Mouse (Mus musculus) liver, embryonic 11.5 days (tissue): ENCODE data around the gene Ano9. TPM values are rescaled to one million over a fixed set of nuclear protein-coding genes. Genes with fewer than 3 reads are reported as not detected.

Experiments used
- ATAC-seq: fragments of 200-750 bp; cut with Nextera tagmentation; replicated peaks from 2 replicates; pipeline ENCODE4 v1.8.0; 2017; ENCODE audit warnings: moderate number of reproducible peaks, mild to moderate bottlenecking, moderate TSS enrichment, moderate library complexity; ENCODE audit not compliant: low FRiP score
- DNase-seq: peaks from one replicate; pipeline ENCODE4 v3.0.0-alpha.2; 2017; ENCODE audit warnings: low spot score
- H3K27ac ChIP-seq: fragments of 300-500 bp; sonication (generic); 2 replicates; pipeline ENCODE4 v1.5.1; 2014; ENCODE audit warnings: mild to moderate bottlenecking, low read depth, low read length, control low read depth
- H3K27me3 ChIP-seq: fragments of 300-500 bp; sonication (generic); replicated peaks from 2 replicates; pipeline ENCODE4 v1.6.1; 2014; ENCODE audit warnings: low read length, mixed read lengths; ENCODE audit not compliant: control insufficient read depth, insufficient read depth
- H3K36me3 ChIP-seq: fragments of 300-500 bp; sonication (generic); 2 replicates; pipeline ENCODE4 v1.6.1; 2014; ENCODE audit warnings: mild to moderate bottlenecking, low read length, moderate library complexity, mixed read lengths; ENCODE audit not compliant: control insufficient read depth, insufficient read depth
- H3K4me1 ChIP-seq: fragments of 300-500 bp; sonication (generic); replicated peaks from 2 replicates; pipeline ENCODE4 v1.6.1; 2014; ENCODE audit warnings: low read length, mixed read lengths; ENCODE audit not compliant: control insufficient read depth, insufficient read depth
- H3K4me2 ChIP-seq: fragments of 300-500 bp; sonication (generic); 2 replicates; pipeline ENCODE4 v1.6.1; 2014; ENCODE audit warnings: mild to moderate bottlenecking, control low read depth, moderate library complexity
- H3K4me3 ChIP-seq: fragments of 300-500 bp; sonication (generic); 2 replicates; pipeline ENCODE4 v1.5.1; 2014; ENCODE audit warnings: low read depth, low read length, control low read depth
- H3K9ac ChIP-seq: fragments of 300-500 bp; sonication (generic); 2 replicates; pipeline ENCODE4 v1.6.1; 2014; ENCODE audit warnings: low read depth, low read length, control low read depth
- H3K9me3 ChIP-seq: fragments of 300-500 bp; sonication (generic); 2 replicates; pipeline ENCODE4 v1.6.1; 2016; ENCODE audit warnings: low read length, inconsistent platforms, mixed read lengths; ENCODE audit not compliant: control insufficient read depth
- WGBS: fragments of 180-500 bp; shearing (Covaris S2); extraction: QIAGEN DNeasy Blood & Tissue Kit; methylation state at CpG from one replicate; pipeline ENCODE4 v1.1.7; 2014; 5-methylcytosine and 5-hydroxymethylcytosine counted together
- polyA plus RNA-seq: library from polyadenylated mRNA; unstranded; fragments of >200 nt; fragmentation: Nextera tagmentation; extraction: Ambion mirVana; gene quantifications from 2 replicates; pipeline ENCODE4 v1.2.1, GENCODE M21; 2014

Ano9 gene
- 0.09 and 0.41 TPM in 2 replicates for polyA plus RNA-seq

- H3K27ac ChIP-seq, result no peak within 1 kb of the TSS
- no peaks in the 10 kb centered on the region for H3K9me3 ChIP-seq
- no peak for DNase-seq
- WGBS, result 28% methylated on average over 9 of the region's 9 CpGs
- H3K36me3 ChIP-seq, result no peaks in the 10 kb centered on the region
- H3K27me3 ChIP-seq, result 0 out of 2 replicates have a peak, but pooled peaks cover 5% of the 10 kb centered on the region
- H3K4me1 ChIP-seq, result peaks cover 30% of the 10 kb centered on the region
- no peak within 1 kb of the TSS for H3K9ac ChIP-seq
- H3K4me2 ChIP-seq, result no peak within 1 kb of the TSS
- no peak within 1 kb of the TSS for H3K4me3 ChIP-seq
- ATAC-seq, result no peak
Measured at GRCm38 (mm10) chr7:141117636-141118035, at the start of gene Ano9. Gene Ano9, minus strand, starts transcription at chr7:141117806.

DNA sequence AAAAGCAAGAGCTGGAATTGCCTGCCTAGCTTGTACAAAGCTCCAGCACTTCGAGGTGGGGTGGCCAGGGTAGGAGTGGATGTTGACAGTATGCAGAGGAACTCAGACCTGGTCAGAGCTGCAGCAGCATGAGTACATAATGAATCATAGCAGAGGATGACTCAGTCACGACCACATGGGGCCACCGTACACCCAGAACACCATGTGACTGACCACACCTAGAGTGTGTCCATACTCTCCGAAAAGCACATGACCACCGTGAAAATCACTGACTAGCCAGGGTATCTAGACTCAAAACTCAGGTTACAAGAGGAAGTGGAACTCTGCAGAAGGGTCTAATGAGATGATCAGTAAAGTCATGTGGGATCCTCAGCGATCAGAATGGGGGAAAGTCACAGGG, 47.2 kb upstream of the Ano9 start:
- Histone ChIP-seq H3K27ac (no peak overlapping the region), H3K27me3 (no peaks in the 10 kb centered on the region), H3K9ac (no peak overlapping the region), H3K4me1 (peaks cover 26% of the 10 kb centered on the region), H3K9me3 (no peaks in the 10 kb centered on the region), H3K4me2 (no peak overlapping the region), H3K4me3 (no peak overlapping the region), H3K36me3 (peaks cover 42% of the 10 kb centered on the region)
- WGBS, result 75% methylated on average over 6 of the region's 6 CpGs
- DNase-seq (no peak), ATAC-seq (no peak)

GRCm38 (mm10) chr7:141164397-141164796, 46.8 kb upstream of the Ano9 start:
- no peak for DNase-seq
- Histone ChIP-seq H3K27ac (no peak overlapping the region), H3K36me3 (peaks cover 45% of the 10 kb centered on the region)

DNA sequence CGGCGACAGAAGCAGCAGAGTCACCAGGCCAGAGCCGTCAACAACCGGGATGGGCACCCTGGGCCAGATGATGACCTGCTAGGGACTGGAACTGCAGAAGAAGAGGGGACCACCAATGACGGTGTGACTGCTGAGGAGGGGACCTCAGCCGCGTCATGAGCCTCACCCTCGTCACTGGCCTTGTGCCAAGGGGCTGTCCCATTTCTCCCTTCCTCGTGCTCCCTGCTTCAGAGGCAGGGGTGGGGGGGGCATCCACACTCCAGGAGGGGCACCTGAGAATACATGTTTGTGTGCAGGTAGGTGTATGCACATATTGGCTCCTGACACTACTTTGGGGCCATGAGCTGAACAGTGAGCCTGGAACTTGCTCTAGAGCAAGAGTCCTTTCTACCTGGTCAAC, 37.8 kb upstream of the Ano9 start:
- WGBS, result 97% methylated on average over 9 of the region's 9 CpGs
- ATAC-seq (no peak), DNase-seq (no peak)
- H3K9ac ChIP-seq, result no peak overlapping the region
- no peak overlapping the region for H3K4me3 ChIP-seq
- no peak overlapping the region for H3K27ac ChIP-seq
- no peaks in the 10 kb centered on the region for H3K9me3 ChIP-seq
- H3K36me3 ChIP-seq, result peaks cover 63% of the 10 kb centered on the region
- H3K4me2 ChIP-seq, result no peak overlapping the region
- H3K27me3 ChIP-seq, result no peaks in the 10 kb centered on the region
- no peaks in the 10 kb centered on the region for H3K4me1 ChIP-seq

More at GRCm38 (mm10) chr7:141164397-141164796, 46.8 kb upstream of the Ano9 start:
- Histone ChIP-seq H3K9ac (no peak overlapping the region), H3K4me3 (no peak overlapping the region), H3K9me3 (no peaks in the 10 kb centered on the region), H3K4me1 (peaks cover 22% of the 10 kb centered on the region), H3K27me3 (no peaks in the 10 kb centered on the region), H3K4me2 (no peak overlapping the region)
- 93% methylated on average over 7 of the region's 7 CpGs for WGBS
- no peak for ATAC-seq

DNA sequence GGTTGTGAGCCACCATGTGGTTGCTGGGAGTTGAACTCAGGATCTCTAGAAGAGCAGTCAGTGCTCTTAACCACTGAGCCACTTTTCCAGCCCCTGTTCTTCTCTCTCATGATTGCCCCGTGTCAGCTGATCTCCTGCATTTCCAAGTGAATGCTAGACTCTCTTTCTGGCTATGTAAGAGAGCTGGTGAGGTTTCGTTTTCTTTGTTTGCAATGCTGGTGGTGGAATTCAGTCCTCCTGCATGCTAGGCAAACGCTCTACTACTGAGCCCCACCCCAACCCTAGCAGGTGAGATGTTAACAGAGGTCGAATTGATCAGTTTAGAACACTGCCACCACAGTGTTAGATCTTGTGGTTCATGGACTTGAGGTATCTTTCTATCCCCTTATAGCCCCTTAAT, 31.0 kb upstream of the Ano9 start:
- ATAC-seq (no peak), DNase-seq (no peak)
- no peak overlapping the region for H3K9ac ChIP-seq
- no peak overlapping the region for H3K4me2 ChIP-seq
- no peaks in the 10 kb centered on the region for H3K27me3 ChIP-seq
- no peaks in the 10 kb centered on the region for H3K9me3 ChIP-seq
- 72% methylated on average over 4 of the region's 4 CpGs for WGBS
- peaks cover 34% of the 10 kb centered on the region for H3K4me1 ChIP-seq
- H3K27ac ChIP-seq, result no peak overlapping the region
- H3K36me3 ChIP-seq, result peaks cover 46% of the 10 kb centered on the region
- H3K4me3 ChIP-seq, result no peak overlapping the region

DNA sequence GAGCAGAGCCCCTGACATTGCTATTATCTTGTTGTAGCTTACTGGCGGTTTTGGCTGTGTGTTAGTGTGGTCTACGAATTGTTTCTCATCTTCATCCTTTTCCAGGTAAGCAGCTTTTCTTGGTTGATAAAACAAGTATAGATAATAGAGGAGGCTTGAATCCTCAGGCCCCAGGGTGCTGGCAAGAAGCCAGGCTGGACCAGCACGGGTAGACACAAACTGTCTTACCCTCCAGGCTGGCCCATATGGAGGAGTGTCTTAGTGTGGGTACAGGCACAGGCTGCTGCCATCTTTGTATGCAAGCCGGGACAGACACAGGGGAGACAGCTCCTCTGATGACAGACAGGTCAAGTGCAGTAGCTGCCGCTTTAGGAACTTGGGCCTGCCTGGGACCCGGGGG, 29.4 kb upstream of the Ano9 start:
- Histone ChIP-seq H3K9me3 (no peaks in the 10 kb centered on the region), H3K4me3 (no peak overlapping the region), H3K9ac (no peak overlapping the region), H3K27ac (no peak overlapping the region; the same call in 1 of the 2 replicates), H3K27me3 (no peaks in the 10 kb centered on the region), H3K36me3 (peaks cover 43% of the 10 kb centered on the region), H3K4me1 (peaks cover 39% of the 10 kb centered on the region), H3K4me2 (0 out of 2 replicates have a peak overlapping the region, but pooled peaks have one; percentile 13)
- DNase-seq (no peak), ATAC-seq (peak; percentile 35)
- 74% methylated on average over 6 of the region's 6 CpGs for WGBS

DNA sequence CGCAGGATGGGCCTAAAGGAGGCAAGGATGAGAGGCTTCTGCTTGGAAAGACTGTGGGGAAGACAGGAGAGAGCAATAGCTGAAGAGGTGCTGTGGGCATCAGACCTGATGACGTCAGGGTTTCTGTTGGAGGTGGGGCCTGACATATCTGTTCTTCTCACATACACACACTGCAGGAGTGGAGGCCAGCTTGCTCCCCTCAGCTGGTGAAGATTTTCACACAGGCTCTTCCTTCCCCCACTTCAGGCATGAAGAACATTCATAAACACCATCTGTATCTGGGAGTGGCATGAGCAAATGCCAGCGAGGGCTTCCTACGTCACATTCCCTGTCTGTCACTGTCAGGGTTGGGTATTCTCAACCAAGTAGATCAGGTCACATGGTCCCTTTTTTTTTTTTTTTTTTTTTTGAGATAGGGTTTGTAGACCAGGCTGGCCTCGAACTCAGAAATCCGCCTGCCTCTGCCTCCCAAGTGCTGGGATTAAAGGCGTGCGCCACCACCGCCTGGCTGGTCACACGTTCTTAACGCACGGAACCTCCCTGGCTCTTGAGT, 28.5 kb upstream of the Ano9 start:
- peak; percentile 82 for ATAC-seq
- H3K36me3 ChIP-seq, result peaks cover 38% of the 10 kb centered on the region
- no peak overlapping the region for H3K9ac ChIP-seq
- H3K4me2 ChIP-seq, result peak overlapping the region; percentile 18; the same call in 1 of the 2 replicates
- no peaks in the 10 kb centered on the region for H3K9me3 ChIP-seq
- H3K27ac ChIP-seq, result peak overlapping the region; percentile 66
- no peaks in the 10 kb centered on the region for H3K27me3 ChIP-seq
- no peak for DNase-seq
- H3K4me3 ChIP-seq, result no peak overlapping the region
- H3K4me1 ChIP-seq, result peaks cover 46% of the 10 kb centered on the region
- WGBS, result 86% methylated on average over 12 of the region's 12 CpGs

- DNase-seq (no peak), ATAC-seq (no peak)
- H3K4me1 ChIP-seq, result peaks cover 49% of the 10 kb centered on the region
- H3K36me3 ChIP-seq, result peaks cover 35% of the 10 kb centered on the region
- peak overlapping the region; percentile 66 for H3K27ac ChIP-seq
- no peaks in the 10 kb centered on the region for H3K27me3 ChIP-seq
- no peak overlapping the region for H3K4me3 ChIP-seq
- WGBS, result 70% methylated on average over 1 of the region's 1 CpGs
- H3K9me3 ChIP-seq, result no peaks in the 10 kb centered on the region
- H3K9ac ChIP-seq, result peak overlapping the region; percentile 22; the same call in 1 of the 2 replicates
- H3K4me2 ChIP-seq, result peak overlapping the region; percentile 15; the same call in 1 of the 2 replicates
Measured at GRCm38 (mm10) chr7:141145403-141145802, 27.8 kb upstream of the Ano9 start.

GRCm38 (mm10) chr7:141144650-141145049, 27.0 kb upstream of the Ano9 start:
- no peaks in the 10 kb centered on the region for H3K9me3 ChIP-seq
- no peaks in the 10 kb centered on the region for H3K27me3 ChIP-seq
- peaks cover 34% of the 10 kb centered on the region for H3K36me3 ChIP-seq
- no peak overlapping the region for H3K4me2 ChIP-seq
- WGBS, result 81% methylated on average over 3 of the region's 3 CpGs
- H3K9ac ChIP-seq, result no peak overlapping the region
- DNase-seq (no peak), ATAC-seq (no peak)
- H3K27ac ChIP-seq, result no peak overlapping the region
- peaks cover 50% of the 10 kb centered on the region for H3K4me1 ChIP-seq
- no peak overlapping the region for H3K4me3 ChIP-seq
